ENCODE assay signal across 10 mouse cellular contexts in the genomic region with DNA sequence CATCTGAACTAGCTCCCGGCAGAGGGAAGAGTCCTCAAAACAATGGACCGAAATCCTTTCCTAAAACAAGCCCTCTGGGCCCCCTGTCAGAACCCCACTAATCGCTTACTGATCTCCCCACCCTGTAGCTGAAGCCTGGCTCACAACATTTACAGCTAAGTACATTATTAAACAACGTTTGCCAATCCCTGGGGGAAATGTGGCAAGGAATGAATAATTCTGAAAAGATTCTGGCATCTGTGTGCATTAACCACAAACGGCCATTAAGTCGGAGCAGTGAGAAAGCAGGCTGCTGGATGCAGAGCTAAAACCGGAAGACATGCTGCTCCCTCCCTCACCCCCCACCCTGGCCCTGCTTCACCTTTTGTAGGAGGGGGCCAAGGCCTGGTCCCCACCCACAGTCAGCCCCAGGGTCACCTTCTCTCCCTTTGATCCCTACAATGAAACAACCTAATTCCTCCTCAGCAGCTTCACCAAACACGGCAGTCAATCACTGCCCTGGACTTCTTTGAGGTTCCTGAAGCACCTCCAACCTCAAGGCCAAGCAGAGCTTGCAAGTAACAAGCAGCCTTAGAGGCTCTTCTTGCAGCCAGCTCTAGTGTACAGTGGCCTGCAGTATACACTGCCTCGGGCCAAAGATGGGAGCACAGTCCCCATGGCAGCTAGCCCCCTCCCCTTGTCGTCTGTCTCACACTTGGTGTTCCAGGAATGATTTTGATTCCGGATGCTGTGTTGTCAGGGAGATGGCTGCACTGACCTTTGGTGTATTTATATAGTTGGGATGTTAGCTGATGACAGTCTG.
DNase-seq lines count a peak whose midpoint lies in the region; ATAC-seq and TF ChIP-seq lines count a peak whose summit lies in the region.
"Had no signal": no experiment of that assay in that cellular context is flagged by ENCODE, and none has a peak within 500 bp of the region (broad histone marks: within the 10 kb centered on the region; RNA-seq: fewer than 3 reads in every experiment).

No protein-coding gene starts in this region.

- H3K4me1 ChIP-seq in forebrain, embryonic 15.5 days, result peaks cover 10% of the 10 kb centered on the region
- H3K4me1 ChIP-seq in stomach, postnatal 0 days (replicated peaks; ENCODE audit: control insufficient read depth, insufficient read depth), result no peaks in the 10 kb centered on the region
- H3K4me1 ChIP-seq in liver, embryonic 11.5 days (replicated peaks; ENCODE audit: control insufficient read depth, insufficient read depth, low read length), result no peaks in the 10 kb centered on the region

- no peak overlapping the region for H3K9ac ChIP-seq in forebrain, embryonic 15.5 days (replicated peaks)
- no peak overlapping the region for H3K9ac ChIP-seq in stomach, postnatal 0 days (ENCODE audit: low read length)
- H3K9ac ChIP-seq in liver, embryonic 11.5 days (ENCODE audit: low read depth, low read length), result no peak overlapping the region
- H3K9ac ChIP-seq: liver, embryonic 14.5 days had no signal

- H3K4me3 ChIP-seq in layer of hippocampus, adult 2 months, result no peak overlapping the region
- no peak overlapping the region for H3K4me3 ChIP-seq in forebrain, embryonic 15.5 days
- H3K4me3 ChIP-seq in stomach, postnatal 0 days (ENCODE audit: low read depth, low read length), result no peak overlapping the region
- no peak overlapping the region for H3K4me3 ChIP-seq in liver, embryonic 11.5 days (ENCODE audit: low read depth, low read length)

- TF ChIP-seq CTCF in layer of hippocampus, adult 2 months (conservative IDR thresholded peaks at IDR 0.05), result no peak
- TF ChIP-seq CTCF in stomach, postnatal 0 days (IDR thresholded peaks at IDR 0.05; ENCODE audit: low read depth), result no peak

- peaks cover 4% of the 10 kb centered on the region; the same call in 1 of the 2 replicates for H3K9me3 ChIP-seq in forebrain, embryonic 15.5 days
- H3K9me3 ChIP-seq in stomach, postnatal 0 days (ENCODE audit: control insufficient read depth, low read length), result no peaks in the 10 kb centered on the region
- H3K9me3 ChIP-seq in liver, embryonic 11.5 days (ENCODE audit: control insufficient read depth, low read length), result no peaks in the 10 kb centered on the region

- peak; percentile 55 for ATAC-seq in forebrain, embryonic 15.5 days (replicated peaks)
- no peak for ATAC-seq in stomach, postnatal 0 days (ENCODE audit: low FRiP score, low TSS enrichment)
- no peak for ATAC-seq in liver, embryonic 11.5 days (replicated peaks; ENCODE audit: low FRiP score)

- TF ChIP-seq EP300 in stomach, postnatal 0 days (optimal IDR thresholded peaks at IDR 0.05), result no peak

- peak overlapping the region; percentile 70 for H3K27ac ChIP-seq in layer of hippocampus, adult 2 months
- H3K27ac ChIP-seq in forebrain, embryonic 15.5 days (replicated peaks), result peak overlapping the region; percentile 32
- H3K27ac ChIP-seq in stomach, postnatal 0 days (replicated peaks), result 0 out of 2 replicates have a peak overlapping the region, but pooled peaks have one; percentile 5
- no peak overlapping the region for H3K27ac ChIP-seq in liver, embryonic 11.5 days (ENCODE audit: low read depth, low read length)
- H3K27ac ChIP-seq: liver, embryonic 14.5 days had no signal

- H3K36me3 ChIP-seq in forebrain, embryonic 15.5 days, result no peaks in the 10 kb centered on the region
- H3K36me3 ChIP-seq in stomach, postnatal 0 days (ENCODE audit: control insufficient read depth, insufficient read depth, low read length), result no peaks in the 10 kb centered on the region
- no peaks in the 10 kb centered on the region for H3K36me3 ChIP-seq in liver, embryonic 11.5 days (ENCODE audit: control insufficient read depth, insufficient read depth, low read length)

- no peak overlapping the region for H3K4me2 ChIP-seq in forebrain, embryonic 15.5 days (replicated peaks)
- H3K4me2 ChIP-seq in stomach, postnatal 0 days (replicated peaks; ENCODE audit: low read depth), result no peak overlapping the region
- no peak overlapping the region for H3K4me2 ChIP-seq in liver, embryonic 11.5 days

- 26% methylated on average over 11 of the region's 11 CpGs for WGBS in forebrain, embryonic 15.5 days
- 19% methylated on average over 11 of the region's 11 CpGs for WGBS in stomach, postnatal 0 days
- WGBS in liver, embryonic 11.5 days, result 57% methylated on average over 11 of the region's 11 CpGs

- no peak for DNase-seq in layer of hippocampus, adult 2 months (ENCODE audit: low spot score in 2 of 2)
- DNase-seq in layer of hippocampus, adult 9-10 months (ENCODE audit: low spot score), result no peak
- peak; percentile 31 for DNase-seq in lung, postnatal 25 days (ENCODE audit: low spot score)
- DNase-seq in stomach, postnatal 0 days (ENCODE audit: low spot score), result no peak
- no peak for DNase-seq in frontal cortex, postnatal 14 days (ENCODE audit: low spot score in 2 of 2)
- no peak for DNase-seq in thymus, postnatal 4 days
- DNase-seq in liver, embryonic 11.5 days (ENCODE audit: low spot score), result no peak
- DNase-seq: kidney, postnatal 14 days had no signal

- H3K27me3 ChIP-seq in forebrain, embryonic 15.5 days, result no peaks in the 10 kb centered on the region
- no peaks in the 10 kb centered on the region for H3K27me3 ChIP-seq in stomach, postnatal 0 days (ENCODE audit: control insufficient read depth, insufficient read depth, low read length)
- H3K27me3 ChIP-seq in liver, embryonic 11.5 days (replicated peaks; ENCODE audit: control insufficient read depth, insufficient read depth, low read length), result no peaks in the 10 kb centered on the region
